Mouse (Mus musculus) forebrain, embryonic 10.5 days (tissue): ENCODE measurements at regions not wholly inside any gene's neighbourhood (a gene's known extent, or its start where the extent isn't known, plus 50 kb on each side); places are given as distances from the start of the nearest gene placed in this dataset.

Experiments used
- DNase-seq: peaks from one replicate; pipeline ENCODE4 v3.0.0-alpha.2; 2017; ENCODE audit warnings: low spot score; ENCODE audit errors: extremely low spot score
- H3K27ac ChIP-seq: fragments of 300-500 bp; sonication (generic); 2 replicates; pipeline ENCODE4 v1.5.1; 2016; ENCODE audit warnings: mild to moderate bottlenecking
- H3K27me3 ChIP-seq: fragments of 300-500 bp; sonication (generic); 2 replicates; pipeline ENCODE4 v1.6.1; 2016; ENCODE audit warnings: mild to moderate bottlenecking; ENCODE audit not compliant: poor library complexity, severe bottlenecking
- H3K36me3 ChIP-seq: fragments of 300-500 bp; sonication (generic); replicated peaks from 2 replicates; pipeline ENCODE4 v1.6.1; 2016; ENCODE audit warnings: mild to moderate bottlenecking, moderate library complexity
- H3K4me1 ChIP-seq: fragments of 300-500 bp; sonication (generic); 2 replicates; pipeline ENCODE4 v1.6.1; 2016
- H3K4me3 ChIP-seq: fragments of 300-500 bp; sonication (generic); 2 replicates; pipeline ENCODE4 v1.5.1; 2016; ENCODE audit warnings: mild to moderate bottlenecking, moderate library complexity
- H3K9me3 ChIP-seq: fragments of 300-500 bp; sonication (generic); 2 replicates; pipeline ENCODE4 v1.6.1; 2016; ENCODE audit warnings: mild to moderate bottlenecking, moderate library complexity
- WGBS: fragments of 180-500 bp; shearing (Covaris S2); methylation state at CpG from one replicate; pipeline ENCODE4 v1.1.7; 2016; 5-methylcytosine and 5-hydroxymethylcytosine counted together

GRCm38 (mm10) chr5:136619315-136620231, 52.3 kb upstream of the Cux1 start:
- DNase-seq, result peak; percentile 25
- Histone ChIP-seq H3K4me3 (peak overlapping the region; percentile 22), H3K27ac (peak overlapping the region; percentile 40; the same call in 1 of the 2 replicates), H3K27me3 (peaks cover 71% of the 10 kb centered on the region), H3K9me3 (no peaks in the 10 kb centered on the region), H3K36me3 (no peaks in the 10 kb centered on the region), H3K4me1 (peaks cover 22% of the 10 kb centered on the region)
- 11% methylated on average over 17 of the region's 17 CpGs for WGBS

GRCm38 (mm10) chr5:136620234-136620633, 52.9 kb upstream of the Cux1 start:
- Histone ChIP-seq H3K27me3 (peaks cover 78% of the 10 kb centered on the region), H3K27ac (peak overlapping the region; percentile 40; the same call in 1 of the 2 replicates), H3K4me3 (peak overlapping the region; percentile 22), H3K36me3 (no peaks in the 10 kb centered on the region), H3K9me3 (no peaks in the 10 kb centered on the region), H3K4me1 (peaks cover 22% of the 10 kb centered on the region)
- DNase-seq, result no peak
- WGBS, result 28% methylated on average over 12 of the region's 12 CpGs

- WGBS, result 25% methylated on average over 4 of the region's 4 CpGs
- Histone ChIP-seq H3K36me3 (no peaks in the 10 kb centered on the region), H3K27ac (no peak overlapping the region), H3K27me3 (peaks cover 79% of the 10 kb centered on the region), H3K4me3 (no peak overlapping the region), H3K4me1 (peaks cover 22% of the 10 kb centered on the region), H3K9me3 (no peaks in the 10 kb centered on the region)
- no peak for DNase-seq
These were observed 54.2 kb upstream of the Cux1 start for GRCm38 (mm10) chr5:136621336-136622125.

GRCm38 (mm10) chr5:136622152-136622551, 54.9 kb upstream of the Cux1 start:
- Histone ChIP-seq H3K9me3 (no peaks in the 10 kb centered on the region), H3K4me3 (no peak overlapping the region), H3K27me3 (peaks cover 82% of the 10 kb centered on the region), H3K27ac (no peak overlapping the region), H3K4me1 (peaks cover 22% of the 10 kb centered on the region), H3K36me3 (no peaks in the 10 kb centered on the region)
- 23% methylated on average over 2 of the region's 2 CpGs for WGBS
- DNase-seq, result no peak

GRCm38 (mm10) chr5:136622721-136623542, 55.6 kb upstream of the Cux1 start:
- WGBS, result 3% methylated on average over 43 of the region's 43 CpGs
- Histone ChIP-seq H3K4me3 (peak overlapping the region; percentile 55), H3K27me3 (peaks cover 74% of the 10 kb centered on the region), H3K9me3 (no peaks in the 10 kb centered on the region), H3K4me1 (peaks cover 22% of the 10 kb centered on the region), H3K27ac (peak overlapping the region; percentile 72), H3K36me3 (no peaks in the 10 kb centered on the region)
- peak; percentile 81 for DNase-seq

GRCm38 (mm10) chr5:136623791-136624190, 56.5 kb upstream of the Cux1 start:
- H3K27me3 ChIP-seq, result peaks cover 65% of the 10 kb centered on the region
- H3K4me3 ChIP-seq, result no peak overlapping the region
- WGBS, result 65% methylated on average over 6 of the region's 6 CpGs
- H3K36me3 ChIP-seq, result no peaks in the 10 kb centered on the region
- H3K27ac ChIP-seq, result no peak overlapping the region
- H3K9me3 ChIP-seq, result no peaks in the 10 kb centered on the region
- H3K4me1 ChIP-seq, result peaks cover 22% of the 10 kb centered on the region
- DNase-seq, result no peak

GRCm38 (mm10) chr5:136625176-136625991, 58.1 kb upstream of the Cux1 start:
- Histone ChIP-seq H3K36me3 (no peaks in the 10 kb centered on the region), H3K4me3 (no peak overlapping the region), H3K27me3 (peaks cover 49% of the 10 kb centered on the region), H3K4me1 (peaks cover 9% of the 10 kb centered on the region), H3K27ac (no peak overlapping the region), H3K9me3 (no peaks in the 10 kb centered on the region)
- no peak for DNase-seq
- WGBS, result 63% methylated on average over 13 of the region's 13 CpGs

GRCm38 (mm10) chr5:136626142-136626771, 59.0 kb upstream of the Cux1 start:
- Histone ChIP-seq H3K36me3 (no peaks in the 10 kb centered on the region), H3K4me3 (no peak overlapping the region), H3K9me3 (no peaks in the 10 kb centered on the region), H3K27ac (no peak overlapping the region), H3K4me1 (peaks cover 7% of the 10 kb centered on the region), H3K27me3 (peaks cover 41% of the 10 kb centered on the region)
- 51% methylated on average over 4 of the region's 4 CpGs for WGBS
- DNase-seq, result no peak

- DNase-seq, result no peak
- Histone ChIP-seq H3K36me3 (no peaks in the 10 kb centered on the region), H3K27ac (no peak overlapping the region), H3K27me3 (peaks cover 34% of the 10 kb centered on the region), H3K4me1 (peaks cover 7% of the 10 kb centered on the region), H3K4me3 (no peak overlapping the region), H3K9me3 (no peaks in the 10 kb centered on the region)
- 79% methylated on average over 2 of the region's 2 CpGs for WGBS
These were observed 59.6 kb upstream of the Cux1 start for GRCm38 (mm10) chr5:136626891-136627290.

GRCm38 (mm10) chr5:136627671-136628292, 60.5 kb upstream of the Cux1 start:
- DNase-seq, result no peak
- Histone ChIP-seq H3K9me3 (no peaks in the 10 kb centered on the region), H3K36me3 (no peaks in the 10 kb centered on the region), H3K4me1 (peaks cover 3% of the 10 kb centered on the region), H3K4me3 (no peak overlapping the region), H3K27me3 (peaks cover 26% of the 10 kb centered on the region), H3K27ac (no peak overlapping the region)
- WGBS, result 82% methylated on average over 11 of the region's 11 CpGs

- Histone ChIP-seq H3K27me3 (peaks cover 23% of the 10 kb centered on the region), H3K4me1 (no peaks in the 10 kb centered on the region), H3K4me3 (no peak overlapping the region), H3K9me3 (no peaks in the 10 kb centered on the region), H3K27ac (no peak overlapping the region), H3K36me3 (no peaks in the 10 kb centered on the region)
- WGBS, result 90% methylated on average over 5 of the region's 5 CpGs
- no peak for DNase-seq
These were observed 61.2 kb upstream of the Cux1 start for GRCm38 (mm10) chr5:136628502-136628901.
